Mouse (Mus musculus) cerebellum, postnatal 14 days (tissue): ENCODE measurements at regions not wholly inside any gene's neighbourhood (a gene's known extent, or its start where the extent isn't known, plus 50 kb on each side); places are given as distances from the start of the nearest gene placed in this dataset.

Experiments
- DNase-seq, 2 experiments: peaks; one replicate each; pipeline ENCODE4 v3.0.0; 2021; ENCODE audit warnings: mixed read lengths in 2 of 2

- no peak for DNase-seq
Observed at GRCm38 (mm10) chr1:122905331-122905730, 1140.0 kb downstream of the Dpp10 start.

- no peak for DNase-seq
Observed at GRCm38 (mm10) chr1:122889100-122889499, 1156.3 kb downstream of the Dpp10 start.

- peak; percentile 8 to 9 for DNase-seq
Observed at GRCm38 (mm10) chr1:122858995-122859394, 1186.4 kb downstream of the Dpp10 start.
